Mouse (Mus musculus): ENCODE data around the gene Olfr1018. TPM values are rescaled to one million over a fixed set of nuclear protein-coding genes. Genes with fewer than 3 reads are reported as not detected.

Gene Olfr1018
- polyA plus RNA-seq (2012; fragmentation: generic; extraction: Trizol): not detected
- long read RNA-seq, experiment 1: 0 reads
- long read RNA-seq, experiment 2: 0 reads

- no peaks in the 10 kb centered on the region for H3K27me3 ChIP-seq (ENCODE audit: control insufficient read depth, insufficient read depth, insufficient read length)
- H3K79me3 ChIP-seq (ENCODE audit: low read depth): no peaks in the 10 kb centered on the region
- H3K79me2 ChIP-seq (ENCODE audit: control insufficient read depth, insufficient read depth): no peaks in the 10 kb centered on the region
- H3K4me3 ChIP-seq (ENCODE audit: insufficient read depth, poor library complexity, severe bottlenecking): no peak within 1 kb of the TSS
- TF ChIP-seq MAX (IDR thresholded peaks at IDR 0.05) (no peak), CEBPB (IDR thresholded peaks at IDR 0.05; ENCODE audit: low read depth) (no peak), USF1 (IDR thresholded peaks at IDR 0.05; ENCODE audit: low read depth) (no peak), CTCF (IDR thresholded peaks at IDR 0.05; ENCODE audit: control insufficient read depth, insufficient read depth, insufficient read length) (no peak), FOSL1 (IDR thresholded peaks at IDR 0.05; ENCODE audit: insufficient read depth, low read length, poor library complexity, severe bottlenecking) (no peak), MYOG (IDR thresholded peaks at IDR 0.05; ENCODE audit: control insufficient read depth, extremely low read depth, insufficient read length) (no peak)
- no peak within 1 kb of the TSS for H3ac ChIP-seq (ENCODE audit: control insufficient read depth, insufficient read length, low read depth)
- H3K36me3 ChIP-seq (ENCODE audit: control insufficient read depth, insufficient read depth): no peaks in the 10 kb centered on the region
Observed at GRCm38 (mm10) chr2:85818179-85818578, at the start of gene Olfr1018. TSS of gene Olfr1018 (plus strand) at chr2:85818479.

GRCm38 (mm10) chr2:85772413-85772812, 45.9 kb upstream of the Olfr1018 start, which contains the start of gene Olfr1014:
TSS of gene Olfr1014 (plus strand) at chr2:85772713.
- Histone ChIP-seq H3ac (ENCODE audit: control insufficient read depth, insufficient read length, low read depth) (no peak within 1 kb of the TSS), H3K4me3 (ENCODE audit: insufficient read depth, poor library complexity, severe bottlenecking) (no peak within 1 kb of the TSS), H3K27me3 (ENCODE audit: control insufficient read depth, insufficient read depth, insufficient read length) (no peaks in the 10 kb centered on the region), H3K36me3 (ENCODE audit: control insufficient read depth, insufficient read depth) (no peaks in the 10 kb centered on the region), H3K79me3 (ENCODE audit: low read depth) (no peaks in the 10 kb centered on the region), H3K79me2 (ENCODE audit: control insufficient read depth, insufficient read depth) (no peaks in the 10 kb centered on the region)
- no peak for TF ChIP-seq MAX (IDR thresholded peaks at IDR 0.05)

- TF ChIP-seq USF1 (IDR thresholded peaks at IDR 0.05; ENCODE audit: low read depth) (no peak), CEBPB (IDR thresholded peaks at IDR 0.05; ENCODE audit: low read depth) (no peak)
- Histone ChIP-seq H3K79me2 (ENCODE audit: control insufficient read depth, insufficient read depth) (no peaks in the 10 kb centered on the region), H3K36me3 (ENCODE audit: control insufficient read depth, insufficient read depth) (no peaks in the 10 kb centered on the region), H3K79me3 (ENCODE audit: low read depth) (no peaks in the 10 kb centered on the region), H3ac (ENCODE audit: control insufficient read depth, insufficient read length, low read depth) (no peak within 1 kb of the TSS), H3K4me3 (ENCODE audit: insufficient read depth, poor library complexity, severe bottlenecking) (no peak within 1 kb of the TSS), H3K27me3 (ENCODE audit: control insufficient read depth, insufficient read depth, insufficient read length) (no peaks in the 10 kb centered on the region)
Observed at GRCm38 (mm10) chr2:85781717-85782116, 36.6 kb upstream of the Olfr1018 start, which contains the start of gene Olfr1015. TSS of gene Olfr1015 (plus strand) at chr2:85782017.

GRCm38 (mm10) chr2:85792331-85792730, 25.9 kb upstream of the Olfr1018 start:
- TF ChIP-seq MYOD1 (IDR thresholded peaks at IDR 0.05; ENCODE audit: control insufficient read depth, insufficient read length, low read depth): no peak
- no peak for TF ChIP-seq CTCF (IDR thresholded peaks at IDR 0.05; ENCODE audit: control insufficient read depth, insufficient read depth, insufficient read length)
- TF ChIP-seq MYOG (IDR thresholded peaks at IDR 0.05; ENCODE audit: control insufficient read depth, extremely low read depth, insufficient read length): no peak
- no peak for TF ChIP-seq CEBPB (IDR thresholded peaks at IDR 0.05; ENCODE audit: low read depth)
- no peak for TF ChIP-seq MAX (IDR thresholded peaks at IDR 0.05)
- no peak for TF ChIP-seq FOSL1 (IDR thresholded peaks at IDR 0.05; ENCODE audit: insufficient read depth, low read length, poor library complexity, severe bottlenecking)
- no peak for TF ChIP-seq USF1 (IDR thresholded peaks at IDR 0.05; ENCODE audit: low read depth)
- Histone ChIP-seq H3ac (ENCODE audit: control insufficient read depth, insufficient read length, low read depth) (no peak overlapping the region), H3K36me3 (ENCODE audit: control insufficient read depth, insufficient read depth) (no peaks in the 10 kb centered on the region)

GRCm38 (mm10) chr2:85802444-85802843, 15.8 kb upstream of the Olfr1018 start, which contains the start of gene Olfr1016:
TSS of gene Olfr1016 (minus strand) at chr2:85802544.
- no peaks in the 10 kb centered on the region for H3K79me3 ChIP-seq (ENCODE audit: low read depth)
- H3K4me3 ChIP-seq (ENCODE audit: insufficient read depth, poor library complexity, severe bottlenecking): no peak within 1 kb of the TSS
- H3K79me2 ChIP-seq (ENCODE audit: control insufficient read depth, insufficient read depth): no peaks in the 10 kb centered on the region
- no peak within 1 kb of the TSS for H3ac ChIP-seq (ENCODE audit: control insufficient read depth, insufficient read length, low read depth)
- no peaks in the 10 kb centered on the region for H3K36me3 ChIP-seq (ENCODE audit: control insufficient read depth, insufficient read depth)
- no peaks in the 10 kb centered on the region for H3K27me3 ChIP-seq (ENCODE audit: control insufficient read depth, insufficient read depth, insufficient read length)
- no peak for TF ChIP-seq USF1 (IDR thresholded peaks at IDR 0.05; ENCODE audit: low read depth)
- no peak for TF ChIP-seq MAX (IDR thresholded peaks at IDR 0.05)
- TF ChIP-seq CEBPB (IDR thresholded peaks at IDR 0.05; ENCODE audit: low read depth): no peak
- no peak for TF ChIP-seq MYOG (IDR thresholded peaks at IDR 0.05; ENCODE audit: control insufficient read depth, extremely low read depth, insufficient read length)
- TF ChIP-seq MYOD1 (IDR thresholded peaks at IDR 0.05; ENCODE audit: control insufficient read depth, insufficient read length, low read depth): no peak
- TF ChIP-seq FOSL1 (IDR thresholded peaks at IDR 0.05; ENCODE audit: insufficient read depth, low read length, poor library complexity, severe bottlenecking): no peak
- no peak for TF ChIP-seq CTCF (IDR thresholded peaks at IDR 0.05; ENCODE audit: control insufficient read depth, insufficient read depth, insufficient read length)

More at GRCm38 (mm10) chr2:85792331-85792730, 25.9 kb upstream of the Olfr1018 start:
- H3K4me3 ChIP-seq (ENCODE audit: insufficient read depth, poor library complexity, severe bottlenecking): no peak overlapping the region
- no peaks in the 10 kb centered on the region for H3K79me3 ChIP-seq (ENCODE audit: low read depth)
- H3K79me2 ChIP-seq (ENCODE audit: control insufficient read depth, insufficient read depth): no peaks in the 10 kb centered on the region
- no peaks in the 10 kb centered on the region for H3K27me3 ChIP-seq (ENCODE audit: control insufficient read depth, insufficient read depth, insufficient read length)

- TF ChIP-seq CEBPB (IDR thresholded peaks at IDR 0.05; ENCODE audit: low read depth) (no peak), CTCF (IDR thresholded peaks at IDR 0.05; ENCODE audit: control insufficient read depth, insufficient read depth, insufficient read length) (no peak), MYOD1 (IDR thresholded peaks at IDR 0.05; ENCODE audit: control insufficient read depth, insufficient read length, low read depth) (no peak), MYOG (IDR thresholded peaks at IDR 0.05; ENCODE audit: control insufficient read depth, extremely low read depth, insufficient read length) (no peak), USF1 (IDR thresholded peaks at IDR 0.05; ENCODE audit: low read depth) (no peak), FOSL1 (IDR thresholded peaks at IDR 0.05; ENCODE audit: insufficient read depth, low read length, poor library complexity, severe bottlenecking) (no peak), MAX (IDR thresholded peaks at IDR 0.05) (no peak)
- Histone ChIP-seq H3K4me3 (ENCODE audit: insufficient read depth, poor library complexity, severe bottlenecking) (no peak overlapping the region), H3ac (ENCODE audit: control insufficient read depth, insufficient read length, low read depth) (no peak overlapping the region), H3K27me3 (ENCODE audit: control insufficient read depth, insufficient read depth, insufficient read length) (no peaks in the 10 kb centered on the region), H3K79me3 (ENCODE audit: low read depth) (no peaks in the 10 kb centered on the region), H3K36me3 (ENCODE audit: control insufficient read depth, insufficient read depth) (no peaks in the 10 kb centered on the region), H3K79me2 (ENCODE audit: control insufficient read depth, insufficient read depth) (no peaks in the 10 kb centered on the region)
Observed at GRCm38 (mm10) chr2:85804501-85804900, 13.8 kb upstream of the Olfr1018 start.
